Mouse (Mus musculus) heart, embryonic 10.5 days (tissue): ENCODE measurements around the gene Hist1h2ah. TPM values are rescaled to one million over a fixed set of nuclear protein-coding genes. Genes with fewer than 3 reads are reported as not detected.

ENCODE experiments used
- DNase-seq: peaks from one replicate; pipeline ENCODE4 v3.0.0-alpha.2; 2017; ENCODE audit warnings: low spot score
- H3K27ac ChIP-seq: fragments of 300-500 bp; sonication (generic); 2 replicates; pipeline ENCODE4 v1.5.1; 2016; ENCODE audit warnings: mild to moderate bottlenecking
- H3K27me3 ChIP-seq: fragments of 300-500 bp; sonication (generic); 2 replicates; pipeline ENCODE4 v1.6.1; 2016; ENCODE audit warnings: mild to moderate bottlenecking; ENCODE audit not compliant: poor library complexity, insufficient read depth, severe bottlenecking
- H3K36me3 ChIP-seq: fragments of 300-500 bp; sonication (generic); 2 replicates; pipeline ENCODE4 v1.6.1; 2016; ENCODE audit warnings: mild to moderate bottlenecking, moderate library complexity
- H3K4me1 ChIP-seq: fragments of 300-500 bp; sonication (generic); 2 replicates; pipeline ENCODE4 v1.6.1; 2016; ENCODE audit warnings: mild to moderate bottlenecking
- H3K4me3 ChIP-seq: fragments of 300-500 bp; sonication (generic); 2 replicates; pipeline ENCODE4 v1.5.1; 2016; ENCODE audit warnings: mild to moderate bottlenecking, moderate library complexity
- H3K9me3 ChIP-seq: fragments of 300-500 bp; sonication (generic); 2 replicates; pipeline ENCODE4 v1.6.1; 2016; ENCODE audit warnings: mild to moderate bottlenecking, moderate library complexity
- WGBS: fragments of 180-500 bp; shearing (Covaris S2); methylation state at CpG from one replicate; pipeline ENCODE4 v1.1.7; 2016; 5-methylcytosine and 5-hydroxymethylcytosine counted together
- microRNA-seq: library from miRNA; unstranded; fragments of <30 nt; microRNA quantifications from one replicate; pipeline ENCODE4, GENCODE M21; 2017
- polyA plus RNA-seq: library from polyadenylated mRNA; unstranded; fragments of >200 nt; fragmentation: Nextera tagmentation; extraction: Ambion mirVana; gene quantifications from 2 replicates; pipeline ENCODE4 v1.2.1, GENCODE M21; 2016

Gene Hist1h2ah
- polyA plus RNA-seq, 1 experiment from 2014 or later = 3.5 TPM

GRCm38 (mm10) chr13:21998412-21998811 is 37.0 kb downstream of the Hist1h2ah start:
- Histone ChIP-seq H3K36me3 (no peaks in the 10 kb centered on the region), H3K4me3 (no peak overlapping the region), H3K27ac (no peak overlapping the region), H3K4me1 (peaks cover 13% of the 10 kb centered on the region; the same call in 1 of the 2 replicates), H3K27me3 (peaks cover 69% of the 10 kb centered on the region), H3K9me3 (no peaks in the 10 kb centered on the region)
- DNase-seq = no peak
- 32% methylated on average over 3 of the region's 3 CpGs for WGBS

- Histone ChIP-seq H3K4me1 (peaks cover 13% of the 10 kb centered on the region; the same call in 1 of the 2 replicates), H3K27ac (no peak overlapping the region), H3K9me3 (no peaks in the 10 kb centered on the region), H3K4me3 (peak overlapping the region; percentile 65), H3K27me3 (peaks cover 63% of the 10 kb centered on the region), H3K36me3 (no peaks in the 10 kb centered on the region)
- 16% methylated on average over 4 of the region's 4 CpGs for WGBS
- peak; percentile 61 for DNase-seq
Observed at GRCm38 (mm10) chr13:21997821-21998220, 37.5 kb downstream of the Hist1h2ah start.

- Histone ChIP-seq H3K36me3 (no peaks in the 10 kb centered on the region), H3K4me3 (peak overlapping the region; percentile 65), H3K9me3 (no peaks in the 10 kb centered on the region), H3K27ac (no peak overlapping the region), H3K4me1 (peaks cover 13% of the 10 kb centered on the region; the same call in 1 of the 2 replicates), H3K27me3 (peaks cover 58% of the 10 kb centered on the region)
- 2% methylated on average over 21 of the region's 21 CpGs for WGBS
- DNase-seq = peak; percentile 72
Observed at GRCm38 (mm10) chr13:21997201-21997820, 38.1 kb downstream of the Hist1h2ah start.

- H3K27me3 ChIP-seq = peaks cover 53% of the 10 kb centered on the region
- no peak overlapping the region for H3K27ac ChIP-seq
- WGBS = under 1% methylated on average over 13 of the region's 13 CpGs
- no peak for DNase-seq
- no peaks in the 10 kb centered on the region for H3K9me3 ChIP-seq
- peak overlapping the region; percentile 65 for H3K4me3 ChIP-seq
- no peaks in the 10 kb centered on the region for H3K36me3 ChIP-seq
- H3K4me1 ChIP-seq = peaks cover 13% of the 10 kb centered on the region; the same call in 1 of the 2 replicates
Observed at GRCm38 (mm10) chr13:21996840-21997185, 38.6 kb downstream of the Hist1h2ah start.

- Histone ChIP-seq H3K27ac (no peak overlapping the region), H3K4me3 (peak overlapping the region; percentile 65), H3K36me3 (no peaks in the 10 kb centered on the region), H3K9me3 (no peaks in the 10 kb centered on the region), H3K4me1 (peaks cover 13% of the 10 kb centered on the region; the same call in 1 of the 2 replicates), H3K27me3 (peaks cover 48% of the 10 kb centered on the region)
- peak; percentile 89 for DNase-seq
- WGBS = 1% methylated on average over 12 of the region's 12 CpGs
Observed at GRCm38 (mm10) chr13:21996101-21996839, 39.1 kb downstream of the Hist1h2ah start.

GRCm38 (mm10) chr13:21995331-21995914 is 39.9 kb downstream of the Hist1h2ah start:
- peak overlapping the region; percentile 65 for H3K4me3 ChIP-seq
- DNase-seq = peak; percentile 79
- H3K36me3 ChIP-seq = no peaks in the 10 kb centered on the region
- under 1% methylated on average over 21 of the region's 21 CpGs for WGBS
- peaks cover 39% of the 10 kb centered on the region for H3K27me3 ChIP-seq
- no peaks in the 10 kb centered on the region for H3K9me3 ChIP-seq
- H3K4me1 ChIP-seq = peaks cover 13% of the 10 kb centered on the region; the same call in 1 of the 2 replicates
- H3K27ac ChIP-seq = no peak overlapping the region

GRCm38 (mm10) chr13:21994896-21995295 is 40.5 kb downstream of the Hist1h2ah start:
- no peak for DNase-seq
- peaks cover 34% of the 10 kb centered on the region for H3K27me3 ChIP-seq
- H3K9me3 ChIP-seq = no peaks in the 10 kb centered on the region
- H3K27ac ChIP-seq = no peak overlapping the region
- no peaks in the 10 kb centered on the region for H3K36me3 ChIP-seq
- H3K4me1 ChIP-seq = peaks cover 13% of the 10 kb centered on the region; the same call in 1 of the 2 replicates
- peak overlapping the region; percentile 65 for H3K4me3 ChIP-seq
- whole genome bisulfite sequencing = 4% methylated on average over 8 of the region's 8 CpGs

GRCm38 (mm10) chr13:21993957-21994738 is 41.2 kb downstream of the Hist1h2ah start:
- no peak overlapping the region for H3K27ac ChIP-seq
- under 1% methylated on average over 22 of the region's 22 CpGs for WGBS
- peaks cover 13% of the 10 kb centered on the region; the same call in 1 of the 2 replicates for H3K4me1 ChIP-seq
- peak overlapping the region; percentile 65 for H3K4me3 ChIP-seq
- H3K36me3 ChIP-seq = no peaks in the 10 kb centered on the region
- DNase-seq = peak; percentile 90
- no peaks in the 10 kb centered on the region for H3K9me3 ChIP-seq
- H3K27me3 ChIP-seq = peaks cover 26% of the 10 kb centered on the region

GRCm38 (mm10) chr13:21992550-21992949 is 42.8 kb downstream of the Hist1h2ah start:
- no peaks in the 10 kb centered on the region for H3K36me3 ChIP-seq
- no peak overlapping the region for H3K27ac ChIP-seq
- peak; percentile 51 for DNase-seq
- no peaks in the 10 kb centered on the region for H3K9me3 ChIP-seq
- no peak overlapping the region for H3K4me3 ChIP-seq
- H3K4me1 ChIP-seq = peaks cover 13% of the 10 kb centered on the region; the same call in 1 of the 2 replicates
- 79% methylated on average over 5 of the region's 5 CpGs for WGBS
- H3K27me3 ChIP-seq = peaks cover 12% of the 10 kb centered on the region

Small RNA genes lying within 50 kb of the gene (microRNA-seq; reads per million reads assigned to microRNA genes)
- not detected for gene Gm26300
- gene Gm44390 = not detected
- not detected for gene Gm44486

Other genes with a start within 250 kb of the Hist1h2ah start
- gene Hist1h2an, start 248.3 kb downstream of the Hist1h2ah start, polyA plus RNA-seq = 4.6 and 7.6 TPM in 2 replicates
- 1.00 and 1.6 TPM in 2 replicates for gene Hist1h2bp, start 248.1 kb downstream of the Hist1h2ah start, polyA plus RNA-seq
- 9.9 and 15.1 TPM in 2 replicates for gene Hist1h2bq, start 225.4 kb downstream of the Hist1h2ah start, polyA plus RNA-seq
- gene Hist1h2ao, start 225.1 kb downstream of the Hist1h2ah start, polyA plus RNA-seq = not detected in 2 replicates
- gene Hist1h4m, start 223.8 kb downstream of the Hist1h2ah start, polyA plus RNA-seq = not detected in 2 replicates
- 3.8 and 9.2 TPM in 2 replicates for gene Hist1h4n, start 203.4 kb downstream of the Hist1h2ah start, polyA plus RNA-seq
- gene Hist1h2ap, start 202.1 kb downstream of the Hist1h2ah start, polyA plus RNA-seq = 2,387 and 3,574 TPM in 2 replicates
- gene Hist1h2br, start 201.8 kb downstream of the Hist1h2ah start, polyA plus RNA-seq = 9.9 and 15.3 TPM in 2 replicates
- gene Zfp184, start 90.5 kb downstream of the Hist1h2ah start, polyA plus RNA-seq = 7.4 and 9.1 TPM in 2 replicates
- 0.09 TPM in 1 of 2 replicates, not detected in the other for gene Pom121l2, start 54.4 kb downstream of the Hist1h2ah start, polyA plus RNA-seq
- 0.30 and 0.33 TPM in 2 replicates for gene Prss16, start 25.8 kb downstream of the Hist1h2ah start, polyA plus RNA-seq
- 3.1 and 6.4 TPM in 2 replicates for gene Hist1h2bk, start 302 bp upstream of the Hist1h2ah start, polyA plus RNA-seq
- 10.6 and 21.8 TPM in 2 replicates for gene Hist1h4i, start 5.8 kb upstream of the Hist1h2ah start, polyA plus RNA-seq
- gene Hist1h2ag, start 7.4 kb upstream of the Hist1h2ah start, polyA plus RNA-seq = 18.7 and 42.5 TPM in 2 replicates
- 8.3 and 12.9 TPM in 2 replicates for gene Hist1h2bj, start 7.6 kb upstream of the Hist1h2ah start, polyA plus RNA-seq
- not detected in 2 replicates for gene Vmn1r188, start 48.9 kb upstream of the Hist1h2ah start, polyA plus RNA-seq
- not detected in 2 replicates for gene Vmn1r189, start 70.3 kb upstream of the Hist1h2ah start, polyA plus RNA-seq
- not detected in 2 replicates for gene Vmn1r191, start 148.4 kb upstream of the Hist1h2ah start, polyA plus RNA-seq
- gene Vmn1r192, start 155.6 kb upstream of the Hist1h2ah start, polyA plus RNA-seq = not detected in 2 replicates
- not detected in 2 replicates for gene Vmn1r193, start 187.6 kb upstream of the Hist1h2ah start, polyA plus RNA-seq
- not detected in 2 replicates for gene Vmn1r194, start 208.6 kb upstream of the Hist1h2ah start, polyA plus RNA-seq
- gene Vmn1r195, start 235.0 kb upstream of the Hist1h2ah start, polyA plus RNA-seq = not detected in 2 replicates